Mouse (Mus musculus) lung, postnatal 0 days (tissue): ENCODE results near the gene Taar4. TPM values are rescaled to one million over a fixed set of nuclear protein-coding genes. Genes with fewer than 3 reads are reported as not detected.

Experiments used
- ATAC-seq: fragments of 200-750 bp; cut with Nextera tagmentation; 2 replicates; pipeline ENCODE4 v1.8.0; 2017; ENCODE audit warnings: moderate library complexity
- DNase-seq: peaks from one replicate; pipeline ENCODE4 v3.0.0-alpha.2; 2016; ENCODE audit warnings: low spot score
- H3K27ac ChIP-seq: fragments of 300-500 bp; sonication (generic); 2 replicates; pipeline ENCODE4 v1.5.1; 2014; ENCODE audit warnings: antibody characterized with exemption, mild to moderate bottlenecking, low read length, mixed read lengths
- H3K27me3 ChIP-seq: fragments of 300-500 bp; sonication (generic); replicated peaks from 2 replicates; pipeline ENCODE4 v1.6.1; 2014; ENCODE audit warnings: low read length, mixed read lengths; ENCODE audit not compliant: insufficient read depth
- H3K36me3 ChIP-seq: fragments of 300-500 bp; sonication (generic); 2 replicates; pipeline ENCODE4 v1.6.1; 2014; ENCODE audit warnings: low read length, mixed read lengths; ENCODE audit not compliant: insufficient read depth
- H3K4me1 ChIP-seq: fragments of 300-500 bp; sonication (generic); 2 replicates; pipeline ENCODE4 v1.6.1; 2014; ENCODE audit warnings: antibody characterized with exemption, low read depth, low read length, mixed read lengths; ENCODE audit not compliant: insufficient read depth
- H3K4me2 ChIP-seq: fragments of 300-500 bp; sonication (generic); replicated peaks from 2 replicates; pipeline ENCODE4 v1.6.1; 2014; ENCODE audit warnings: low read depth, mild to moderate bottlenecking, low read length, moderate library complexity, mixed read lengths
- H3K4me3 ChIP-seq: fragments of 300-500 bp; sonication (generic); 2 replicates; pipeline ENCODE4 v1.5.1; 2014; ENCODE audit warnings: low read depth, low read length
- H3K9ac ChIP-seq: fragments of 300-500 bp; sonication (generic); replicated peaks from 2 replicates; pipeline ENCODE4 v1.6.1; 2014; ENCODE audit warnings: low read depth, mild to moderate bottlenecking
- H3K9me3 ChIP-seq: fragments of 300-500 bp; sonication (generic); 2 replicates; pipeline ENCODE4 v1.6.1; 2016; ENCODE audit warnings: low read length, mixed read lengths
- CTCF ChIP-seq: IDR thresholded peaks from 2 replicates; pipeline ENCODE4 v1.5.1; 2016; ENCODE audit warnings: antibody characterized with exemption, mild to moderate bottlenecking
- EP300 ChIP-seq: IDR thresholded peaks from 2 replicates; pipeline ENCODE4 v1.6.1; 2016; ENCODE audit warnings: antibody characterized with exemption, mild to moderate bottlenecking, control low read depth
- WGBS: fragments of 180-500 bp; shearing (Covaris S2); extraction: QIAGEN DNeasy Blood & Tissue Kit; methylation state at CpG from one replicate; pipeline ENCODE4 v1.1.7; 2014; 5-methylcytosine and 5-hydroxymethylcytosine counted together
- polyA plus RNA-seq: library from polyadenylated mRNA; unstranded; fragments of >200 nt; fragmentation: Nextera tagmentation; extraction: Ambion mirVana; gene quantifications from 2 replicates; pipeline ENCODE4 v1.2.1, GENCODE M21; 2015

The Taar4 gene
- polyA plus RNA-seq, 1 experiment from 2014 or later = not detected

DNA sequence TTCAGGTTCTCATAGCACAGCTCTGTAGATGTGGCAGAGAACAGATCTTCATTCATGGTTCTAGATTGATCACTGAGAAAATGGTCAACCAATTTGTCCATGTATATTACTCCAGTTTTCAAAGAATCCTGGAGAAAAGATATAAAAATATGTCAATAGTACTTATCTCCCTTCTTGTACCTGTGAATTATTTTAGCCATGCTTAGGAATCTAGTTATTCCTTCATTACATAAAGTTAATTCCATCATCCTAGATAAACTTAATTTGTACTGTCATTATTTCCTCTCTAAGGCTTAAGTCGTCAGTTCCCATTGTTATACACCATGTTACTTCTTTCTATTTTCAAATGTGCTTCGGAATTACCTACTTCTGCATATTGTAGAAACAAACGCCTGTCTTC, 33.1 kb downstream of the Taar4 start, which contains the start of gene Taar7a:
Taar7a (minus strand) TSS at position 101 of the 400 bp plus-strand sequence.
- no peak for ATAC-seq
- DNase-seq = no peak
- no peak within 1 kb of the TSS for H3K4me3 ChIP-seq
- no peak within 1 kb of the TSS for H3K27ac ChIP-seq
- H3K9ac ChIP-seq = no peak within 1 kb of the TSS
- 84% methylated on average over 3 of the region's 3 CpGs for WGBS
- no peaks in the 10 kb centered on the region for H3K9me3 ChIP-seq
- no peak within 1 kb of the TSS for H3K4me2 ChIP-seq
- H3K4me1 ChIP-seq = no peaks in the 10 kb centered on the region
- H3K36me3 ChIP-seq = no peaks in the 10 kb centered on the region
- TF ChIP-seq CTCF (no peak), EP300 (no peak)
- H3K27me3 ChIP-seq = no peaks in the 10 kb centered on the region

DNA sequence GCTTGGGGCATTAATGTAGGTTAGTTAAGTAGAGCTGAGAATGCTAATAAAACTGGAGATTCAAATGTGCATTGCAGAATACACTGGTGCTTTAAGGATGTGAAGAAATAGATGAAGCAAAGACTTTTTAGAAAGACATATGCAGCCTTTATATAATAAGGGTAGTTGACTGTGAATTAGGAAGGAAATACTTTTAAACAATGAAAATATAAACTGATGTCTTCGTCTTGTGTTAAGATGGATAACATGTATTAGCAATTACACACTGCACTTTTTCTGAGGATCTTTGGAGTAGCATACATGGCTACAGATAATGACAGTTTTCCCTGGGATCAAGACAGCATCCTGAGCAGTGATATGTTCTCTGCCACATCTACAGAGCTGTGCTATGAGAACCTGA, 39.3 kb downstream of the Taar4 start, which contains the start of gene Taar7b:
Taar7b (plus strand) TSS at position 301 of the 400 bp plus-strand sequence.
- Histone ChIP-seq H3K27ac (no peak within 1 kb of the TSS), H3K4me2 (no peak within 1 kb of the TSS), H3K4me3 (no peak within 1 kb of the TSS), H3K36me3 (no peaks in the 10 kb centered on the region), H3K4me1 (no peaks in the 10 kb centered on the region), H3K27me3 (no peaks in the 10 kb centered on the region), H3K9me3 (no peaks in the 10 kb centered on the region), H3K9ac (no peak within 1 kb of the TSS)
- ATAC-seq (no peak), DNase-seq (no peak)
- 58% methylated on average over 1 of the region's 1 CpGs for WGBS
- TF ChIP-seq CTCF (no peak), EP300 (no peak)

DNA sequence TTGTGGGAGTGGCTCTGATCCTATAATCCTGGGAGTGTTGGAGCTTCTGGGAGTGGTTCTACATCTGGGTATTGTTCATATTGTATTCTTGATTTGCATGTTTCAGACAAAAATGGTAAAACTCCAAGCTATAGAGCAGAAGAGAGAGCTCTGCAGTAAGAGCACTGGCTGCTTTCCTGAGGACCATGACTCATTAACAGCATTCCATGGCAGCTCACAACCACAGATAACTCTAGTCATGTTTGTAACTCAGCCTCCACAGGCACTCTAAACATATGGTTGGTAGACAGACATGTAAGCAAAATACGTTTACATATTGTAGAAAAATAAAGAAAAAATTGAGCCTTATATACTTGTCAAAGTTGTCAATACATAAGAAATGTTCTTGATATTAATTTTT, 46.1 kb downstream of the Taar4 start:
- H3K27ac ChIP-seq = no peak overlapping the region

DNA sequence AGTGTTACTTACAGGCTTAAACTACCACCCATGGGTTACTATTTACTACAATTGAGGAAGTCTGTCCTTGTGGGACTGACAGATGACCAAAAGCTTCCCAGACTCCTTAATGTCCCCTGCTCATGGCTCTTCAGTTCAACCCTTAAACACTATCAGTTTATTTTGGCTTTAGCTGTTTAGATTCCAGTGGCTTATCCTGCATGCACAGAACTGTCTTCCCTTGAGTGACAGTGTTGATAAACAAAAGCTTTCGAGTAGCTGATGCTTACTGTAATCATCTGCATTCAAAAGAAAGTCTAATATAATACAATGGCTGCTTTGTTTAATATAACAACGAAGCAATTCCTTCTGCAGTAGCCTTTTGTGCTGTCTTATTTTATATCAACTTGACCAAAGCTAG, 46.7 kb downstream of the Taar4 start:
- 24% methylated on average over 2 of the region's 2 CpGs for WGBS
- H3K27ac ChIP-seq = no peak overlapping the region

More for the DNA sequence above, 46.1 kb downstream of the Taar4 start:
- no peak overlapping the region for H3K4me3 ChIP-seq
- H3K27me3 ChIP-seq = no peaks in the 10 kb centered on the region
- no peak overlapping the region for H3K9ac ChIP-seq
- H3K36me3 ChIP-seq = no peaks in the 10 kb centered on the region
- ATAC-seq (no peak), DNase-seq (no peak)
- WGBS = 61% methylated on average over 1 of the region's 1 CpGs
- no peak overlapping the region for H3K4me2 ChIP-seq
- no peak for TF ChIP-seq CTCF
- no peak for TF ChIP-seq EP300
- no peaks in the 10 kb centered on the region for H3K4me1 ChIP-seq
- no peaks in the 10 kb centered on the region for H3K9me3 ChIP-seq

DNA sequence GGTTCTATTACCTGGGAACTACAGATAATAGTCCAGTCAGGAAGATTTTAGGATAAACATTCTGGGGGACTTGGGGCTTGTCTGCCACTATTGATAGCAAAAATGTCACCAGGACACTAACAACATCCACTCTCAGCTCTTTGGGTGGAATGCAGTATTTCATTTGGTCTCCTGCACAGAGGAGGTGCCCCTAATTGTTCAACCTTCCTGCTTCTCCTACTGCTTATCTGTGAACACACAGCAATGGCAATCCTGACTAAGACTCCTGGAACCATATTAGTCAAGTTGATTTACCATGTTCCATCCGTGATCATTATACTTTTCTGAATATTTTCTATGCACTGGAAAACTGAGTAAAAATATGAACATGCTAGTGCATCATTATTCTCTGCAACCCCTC, 47.8 kb downstream of the Taar4 start:
- Histone ChIP-seq H3K4me2 (no peak overlapping the region), H3K9ac (no peak overlapping the region), H3K9me3 (no peaks in the 10 kb centered on the region), H3K4me1 (no peaks in the 10 kb centered on the region), H3K27ac (no peak overlapping the region), H3K36me3 (no peaks in the 10 kb centered on the region), H3K4me3 (no peak overlapping the region), H3K27me3 (no peaks in the 10 kb centered on the region)
- DNase-seq (no peak), ATAC-seq (no peak)
- TF ChIP-seq CTCF = no peak
- no peak for TF ChIP-seq EP300
- 88% methylated on average over 1 of the region's 1 CpGs for WGBS

More for the DNA sequence above, 46.7 kb downstream of the Taar4 start:
- Histone ChIP-seq H3K9ac (no peak overlapping the region), H3K9me3 (no peaks in the 10 kb centered on the region), H3K4me1 (no peaks in the 10 kb centered on the region), H3K36me3 (no peaks in the 10 kb centered on the region), H3K4me2 (no peak overlapping the region), H3K27me3 (no peaks in the 10 kb centered on the region), H3K4me3 (no peak overlapping the region)
- DNase-seq (no peak), ATAC-seq (no peak)
- TF ChIP-seq EP300 = no peak
- TF ChIP-seq CTCF = no peak

Other genes with a start within 250 kb of the Taar4 start
- gene Rps12, start 173.2 kb upstream of the Taar4 start, polyA plus RNA-seq = 142 and 152 TPM in 2 replicates
- 8.3 and 9.9 TPM in 2 replicates for gene Slc18b1, start 163.5 kb upstream of the Taar4 start, polyA plus RNA-seq
- 17.2 and 18.5 TPM in 2 replicates for gene Vnn3, start 109.0 kb upstream of the Taar4 start, polyA plus RNA-seq
- 45.4 and 67.5 TPM in 2 replicates for gene Vnn1, start 65.8 kb upstream of the Taar4 start, polyA plus RNA-seq
- gene Taar1, start 40.1 kb upstream of the Taar4 start, polyA plus RNA-seq = not detected in 2 replicates
- gene Taar2, start 21.9 kb upstream of the Taar4 start, polyA plus RNA-seq = 0.16 TPM in 1 of 2 replicates, not detected in the other
- not detected in 2 replicates for gene Taar3, start 10.9 kb upstream of the Taar4 start, polyA plus RNA-seq
- not detected in 2 replicates for gene Taar5, start 10.2 kb downstream of the Taar4 start, polyA plus RNA-seq
- not detected in 2 replicates for gene Taar6, start 25.2 kb downstream of the Taar4 start, polyA plus RNA-seq
- gene Taar7a, start 33.0 kb downstream of the Taar4 start, polyA plus RNA-seq = not detected in 2 replicates
- not detected in 2 replicates for gene Taar7b, start 39.4 kb downstream of the Taar4 start, polyA plus RNA-seq
- gene Taar7d, start 66.7 kb downstream of the Taar4 start, polyA plus RNA-seq = not detected in 2 replicates
- not detected in 2 replicates for gene Taar7e, start 77.1 kb downstream of the Taar4 start, polyA plus RNA-seq
- not detected in 2 replicates for gene Taar7f, start 89.0 kb downstream of the Taar4 start, polyA plus RNA-seq
- not detected in 2 replicates for gene Taar8a, start 116.0 kb downstream of the Taar4 start, polyA plus RNA-seq
- gene Taar8b, start 131.8 kb downstream of the Taar4 start, polyA plus RNA-seq = not detected in 2 replicates
- not detected in 2 replicates for gene Taar8c, start 141.4 kb downstream of the Taar4 start, polyA plus RNA-seq
- gene Taar9, start 149.0 kb downstream of the Taar4 start, polyA plus RNA-seq = not detected in 2 replicates
- 128 and 141 TPM in 2 replicates for gene Stx7, start 188.8 kb downstream of the Taar4 start, polyA plus RNA-seq